Mouse (Mus musculus): ENCODE measurements around the gene Plekha4. TPM values are rescaled to one million over a fixed set of nuclear protein-coding genes. Genes with fewer than 3 reads are reported as not detected.

The Plekha4 gene
- polyA plus RNA-seq, 1 experiment = 1.2 TPM

DNA sequence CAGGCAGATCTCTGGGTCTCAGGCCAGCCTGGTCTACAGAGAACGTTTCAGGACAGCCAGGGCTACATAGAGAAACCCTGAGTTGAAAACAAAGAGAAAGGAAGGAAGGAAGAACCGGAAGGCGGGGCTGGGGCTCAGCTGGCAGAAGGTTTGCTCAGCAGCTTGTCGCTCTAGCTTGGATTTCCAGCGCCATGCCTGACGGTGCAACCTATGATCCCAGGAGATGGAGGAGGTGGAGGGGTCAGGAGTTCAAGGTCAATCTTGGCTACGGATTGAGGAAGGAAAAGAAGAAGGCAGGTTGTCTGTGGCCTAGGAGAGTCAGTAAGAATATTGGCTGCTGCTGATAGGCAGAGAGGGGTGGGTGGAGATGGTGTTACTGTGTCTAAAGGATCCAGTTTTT is 34.1 kb downstream of the Plekha4 start:
- no peaks in the 10 kb centered on the region for H3K4me1 ChIP-seq (ENCODE audit: control insufficient read depth, insufficient read depth, low read length)
- WGBS = 84% methylated on average over 7 of the region's 7 CpGs
- no peak for TF ChIP-seq CTCF (IDR thresholded peaks at IDR 0.05; ENCODE audit: borderline replicate concordance, insufficient read depth, low read depth, low read length)
- TF ChIP-seq POLR2A (IDR thresholded peaks at IDR 0.05; ENCODE audit: borderline replicate concordance, insufficient read depth, low read length) = no peak
- DNase-seq = no peak
- no peaks in the 10 kb centered on the region for H3K27me3 ChIP-seq (ENCODE audit: control insufficient read depth, insufficient read depth, low read length)
- no peak overlapping the region for H3K4me3 ChIP-seq (replicated peaks; ENCODE audit: insufficient read depth, low read depth, low read length)
- no peak overlapping the region for H3K27ac ChIP-seq (ENCODE audit: insufficient read depth, low read length)

DNA sequence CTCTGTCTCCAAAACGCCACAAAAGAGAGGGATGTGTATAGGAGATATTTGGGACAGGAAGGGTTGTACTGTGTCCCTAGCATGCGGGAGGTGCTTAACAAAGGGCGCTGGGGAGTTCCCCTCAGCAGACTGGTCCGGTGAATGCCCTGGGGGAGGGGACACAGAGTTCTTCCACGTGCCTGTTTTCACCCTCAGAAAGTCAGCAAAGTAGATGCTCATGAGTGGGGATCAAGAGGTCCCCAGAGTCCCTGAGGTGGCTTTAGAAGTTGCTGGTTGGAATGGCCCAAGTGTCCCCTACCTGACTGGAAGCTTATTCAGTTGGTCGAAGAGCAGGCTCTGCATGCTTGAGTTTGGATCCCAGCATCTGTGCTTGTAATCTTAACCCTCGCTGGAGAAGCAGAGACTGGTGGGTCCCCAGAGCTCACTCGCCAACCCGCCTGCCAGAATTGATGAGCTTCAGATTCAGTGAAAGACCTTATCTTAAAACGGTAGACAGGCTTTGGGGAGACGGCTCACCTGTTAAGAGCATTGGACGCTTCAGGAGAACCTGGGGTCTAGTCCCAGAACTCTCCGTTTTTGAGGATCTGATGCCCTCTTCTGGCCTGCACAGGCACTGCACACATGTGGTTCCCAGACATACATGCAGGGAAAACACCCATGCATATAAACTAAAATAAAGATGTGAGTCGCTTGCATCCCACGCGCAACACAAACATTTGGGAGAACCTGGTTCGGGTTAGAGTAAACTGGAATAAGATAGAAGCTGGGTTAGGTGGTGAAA is 34.9 kb downstream of the Plekha4 start:
- Histone ChIP-seq H3K4me3 (replicated peaks; ENCODE audit: insufficient read depth, low read depth, low read length) (no peak overlapping the region), H3K4me1 (ENCODE audit: control insufficient read depth, insufficient read depth, low read length) (no peaks in the 10 kb centered on the region), H3K27ac (ENCODE audit: insufficient read depth, low read length) (no peak overlapping the region), H3K27me3 (ENCODE audit: control insufficient read depth, insufficient read depth, low read length) (no peaks in the 10 kb centered on the region)
- WGBS = 20% methylated on average over 17 of the region's 17 CpGs
- DNase-seq = peak; percentile 74 to 86
- TF ChIP-seq POLR2A (IDR thresholded peaks at IDR 0.05; ENCODE audit: borderline replicate concordance, insufficient read depth, low read length) (no peak), CTCF (IDR thresholded peaks at IDR 0.05; ENCODE audit: borderline replicate concordance, insufficient read depth, low read depth, low read length) (peak; percentile 96)

DNA sequence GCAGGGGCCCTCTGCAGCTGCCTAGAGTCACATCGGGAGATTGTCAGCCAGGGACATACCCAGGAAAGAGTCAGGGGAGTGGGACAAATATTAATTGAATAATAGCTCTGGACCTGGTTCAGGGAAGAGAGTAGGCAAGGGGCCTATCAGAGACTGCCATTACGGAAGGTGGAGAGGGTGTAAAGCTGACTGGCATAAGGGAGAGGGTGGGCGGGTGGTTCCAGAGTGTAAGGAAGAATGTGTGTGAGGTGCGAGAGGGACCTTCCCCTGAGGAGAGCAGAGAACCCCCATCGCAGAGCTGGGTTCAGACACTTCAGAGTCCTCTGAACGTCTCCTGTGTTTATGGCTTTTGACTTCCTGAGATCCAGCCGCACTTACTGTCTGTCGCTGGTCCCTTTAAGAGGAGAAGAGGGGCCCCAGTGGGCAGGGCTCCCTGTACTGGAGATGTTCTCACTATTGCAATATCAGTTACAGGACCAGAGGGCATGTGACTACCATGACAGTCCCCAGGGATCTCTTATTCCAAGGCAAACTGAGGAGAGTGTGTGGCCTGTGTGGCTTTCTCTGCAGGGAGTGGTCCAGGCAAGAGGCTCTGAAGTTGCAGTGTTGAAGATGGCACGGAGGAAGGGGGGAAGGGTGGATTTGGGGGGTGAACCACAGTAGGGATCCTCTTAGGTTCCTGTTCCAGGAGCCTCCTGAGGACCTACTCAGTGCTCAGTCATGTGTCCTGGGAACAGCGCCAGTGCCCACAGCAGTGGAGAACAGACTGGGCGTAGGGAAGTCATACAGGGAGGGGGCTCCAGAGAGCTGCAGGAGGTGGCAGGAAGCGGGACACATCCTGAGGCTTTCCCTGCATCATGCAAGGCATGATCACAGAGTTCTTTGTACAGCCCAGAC is 35.7 kb downstream of the Plekha4 start:
- 51% methylated on average over 12 of the region's 12 CpGs for WGBS
- TF ChIP-seq CTCF (IDR thresholded peaks at IDR 0.05; ENCODE audit: borderline replicate concordance, insufficient read depth, low read depth, low read length) = no peak
- TF ChIP-seq POLR2A (IDR thresholded peaks at IDR 0.05; ENCODE audit: borderline replicate concordance, insufficient read depth, low read length) = no peak
- no peak overlapping the region for H3K27ac ChIP-seq (ENCODE audit: insufficient read depth, low read length)
- no peak for DNase-seq
- no peaks in the 10 kb centered on the region for H3K27me3 ChIP-seq (ENCODE audit: control insufficient read depth, insufficient read depth, low read length)
- H3K4me1 ChIP-seq (ENCODE audit: control insufficient read depth, insufficient read depth, low read length) = no peaks in the 10 kb centered on the region
- no peak overlapping the region for H3K4me3 ChIP-seq (replicated peaks; ENCODE audit: insufficient read depth, low read depth, low read length)

DNA sequence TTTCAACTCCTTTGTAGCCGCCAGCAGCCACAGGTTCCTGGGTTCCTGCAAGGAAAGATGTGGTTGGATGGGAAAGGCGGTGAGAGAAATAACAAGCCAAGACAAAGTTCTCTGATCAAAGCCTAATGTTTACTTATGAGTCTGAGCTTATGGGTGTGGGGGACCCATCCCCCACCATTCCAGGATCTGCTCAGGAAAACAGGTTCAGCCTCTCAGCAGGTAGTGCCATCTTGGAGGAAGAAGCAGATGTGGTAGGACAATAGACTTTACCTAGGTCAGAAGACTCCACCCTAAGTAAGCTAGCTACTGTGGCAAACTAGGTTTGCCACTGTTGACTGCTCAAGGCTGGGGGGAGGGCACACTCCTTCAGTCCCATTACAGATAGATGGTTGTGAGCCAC is 38.7 kb downstream of the Plekha4 start:
- TF ChIP-seq POLR2A (IDR thresholded peaks at IDR 0.05; ENCODE audit: borderline replicate concordance, insufficient read depth, low read length) (no peak), CTCF (IDR thresholded peaks at IDR 0.05; ENCODE audit: borderline replicate concordance, insufficient read depth, low read depth, low read length) (no peak)
- 92% methylated on average over 2 of the region's 2 CpGs for WGBS

DNA sequence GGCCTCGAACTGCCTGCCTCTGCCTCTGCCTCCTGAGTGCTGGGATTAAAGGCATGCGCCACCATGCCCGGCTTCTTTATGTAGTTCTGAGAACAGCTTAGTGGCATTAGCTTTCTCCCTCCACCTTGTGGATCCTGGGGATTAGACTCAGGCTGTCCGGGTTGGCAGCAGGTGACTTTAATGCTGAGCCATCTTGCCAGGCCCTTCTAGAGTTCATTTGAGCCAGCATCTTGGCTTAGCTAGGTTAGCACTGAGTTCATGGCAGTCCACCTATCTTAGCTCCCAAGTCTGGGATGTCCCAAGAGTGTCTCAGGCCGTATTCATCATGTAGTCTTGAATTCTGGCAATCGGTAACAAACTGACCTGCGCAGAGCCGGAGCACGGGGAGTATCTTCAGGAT is 39.3 kb downstream of the Plekha4 start:
- TF ChIP-seq POLR2A (IDR thresholded peaks at IDR 0.05; ENCODE audit: borderline replicate concordance, insufficient read depth, low read length) (no peak), CTCF (IDR thresholded peaks at IDR 0.05; ENCODE audit: borderline replicate concordance, insufficient read depth, low read depth, low read length) (no peak)
- no peaks in the 10 kb centered on the region for H3K27me3 ChIP-seq (ENCODE audit: control insufficient read depth, insufficient read depth, low read length)
- WGBS = 85% methylated on average over 9 of the region's 9 CpGs
- H3K4me3 ChIP-seq (replicated peaks; ENCODE audit: insufficient read depth, low read depth, low read length) = no peak overlapping the region
- DNase-seq = no peak
- peaks cover 6% of the 10 kb centered on the region; the same call in 1 of the 2 replicates for H3K4me1 ChIP-seq (ENCODE audit: control insufficient read depth, insufficient read depth, low read length)
- H3K27ac ChIP-seq (ENCODE audit: insufficient read depth, low read length) = no peak overlapping the region

More for the DNA sequence above, 38.7 kb downstream of the Plekha4 start:
- DNase-seq = no peak
- Histone ChIP-seq H3K27me3 (ENCODE audit: control insufficient read depth, insufficient read depth, low read length) (no peaks in the 10 kb centered on the region), H3K4me3 (replicated peaks; ENCODE audit: insufficient read depth, low read depth, low read length) (no peak overlapping the region), H3K4me1 (ENCODE audit: control insufficient read depth, insufficient read depth, low read length) (peaks cover 6% of the 10 kb centered on the region; the same call in 1 of the 2 replicates), H3K27ac (ENCODE audit: insufficient read depth, low read length) (no peak overlapping the region)

DNA sequence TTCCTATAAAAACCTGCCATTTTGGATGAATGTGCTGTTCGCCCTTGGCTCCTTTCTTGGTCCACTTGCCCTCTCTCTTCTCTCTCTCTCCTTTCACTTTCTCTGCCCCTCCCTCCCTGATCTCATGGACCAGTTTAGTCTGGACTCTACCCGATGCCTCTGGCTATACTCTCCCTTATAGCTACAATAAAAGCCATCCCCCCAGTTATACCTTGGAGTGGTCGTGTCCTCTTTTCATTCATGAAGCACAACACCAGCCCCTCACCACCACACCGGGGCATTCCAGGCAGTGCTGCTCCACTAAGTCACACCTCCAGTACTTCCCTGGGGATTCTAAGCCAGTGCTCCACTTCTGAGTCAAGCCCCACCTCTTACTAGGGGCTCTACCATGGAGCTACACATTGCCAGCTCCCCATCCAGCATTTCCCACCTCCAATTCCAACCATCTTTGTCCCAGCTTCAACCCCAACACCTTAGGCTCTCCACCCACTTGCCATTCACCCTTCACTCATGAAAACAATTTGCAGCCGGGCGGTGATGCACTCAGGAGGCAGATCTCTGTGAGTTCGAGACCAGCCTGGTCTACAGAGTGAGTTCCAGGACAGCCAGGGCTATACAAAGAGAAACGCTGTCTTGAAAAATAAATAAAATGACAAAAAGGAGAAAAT is 41.1 kb downstream of the Plekha4 start:
- Histone ChIP-seq H3K27me3 (ENCODE audit: control insufficient read depth, insufficient read depth, low read length) (no peaks in the 10 kb centered on the region), H3K27ac (ENCODE audit: insufficient read depth, low read length) (peak overlapping the region; percentile 58), H3K4me1 (ENCODE audit: control insufficient read depth, insufficient read depth, low read length) (peaks cover 6% of the 10 kb centered on the region; the same call in 1 of the 2 replicates), H3K4me3 (replicated peaks; ENCODE audit: insufficient read depth, low read depth, low read length) (no peak overlapping the region)
- no peak for DNase-seq
- TF ChIP-seq POLR2A (IDR thresholded peaks at IDR 0.05; ENCODE audit: borderline replicate concordance, insufficient read depth, low read length) (no peak), CTCF (IDR thresholded peaks at IDR 0.05; ENCODE audit: borderline replicate concordance, insufficient read depth, low read depth, low read length) (no peak)
- WGBS = 74% methylated on average over 8 of the region's 8 CpGs

DNA sequence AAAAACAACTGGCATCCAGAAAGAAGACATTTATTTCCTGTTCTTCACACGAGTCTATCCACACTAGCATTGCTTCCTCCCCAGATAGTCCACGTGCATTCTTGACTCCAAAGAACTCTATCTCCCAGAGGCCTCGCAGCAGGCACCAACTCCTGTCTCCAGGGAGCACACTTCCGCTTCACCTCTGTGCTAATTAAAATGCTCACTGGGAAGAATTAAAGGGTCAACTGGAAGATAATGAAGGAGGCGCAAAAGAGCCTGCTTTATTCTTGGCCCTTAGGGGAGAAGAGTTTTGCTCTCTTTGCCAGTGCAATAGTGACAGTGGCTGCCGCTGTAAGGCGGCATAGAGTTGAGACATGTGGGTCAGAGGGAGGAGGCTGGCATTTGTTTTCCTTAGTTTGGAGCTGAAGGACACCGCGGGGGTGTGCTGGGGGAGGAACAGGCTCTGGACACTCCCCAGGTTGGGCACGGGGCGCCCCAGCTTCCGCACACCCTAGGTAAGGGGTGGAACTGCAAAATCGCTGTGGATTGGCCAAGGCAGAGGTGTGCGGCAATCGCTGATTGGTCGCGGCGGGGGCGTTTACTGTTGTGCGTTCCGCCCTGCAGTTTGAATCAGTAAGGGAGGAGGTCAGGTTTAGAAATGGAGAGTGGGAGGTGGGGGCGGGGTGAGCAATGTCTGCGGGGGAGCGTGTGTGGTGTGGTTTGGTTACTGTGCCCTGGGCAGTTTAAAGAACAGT is 41.8 kb downstream of the Plekha4 start:
- Histone ChIP-seq H3K4me3 (replicated peaks; ENCODE audit: insufficient read depth, low read depth, low read length) (peak overlapping the region; percentile 67), H3K27ac (ENCODE audit: insufficient read depth, low read length) (peak overlapping the region; percentile 75), H3K27me3 (ENCODE audit: control insufficient read depth, insufficient read depth, low read length) (no peaks in the 10 kb centered on the region), H3K4me1 (ENCODE audit: control insufficient read depth, insufficient read depth, low read length) (peaks cover 6% of the 10 kb centered on the region; the same call in 1 of the 2 replicates)
- TF ChIP-seq POLR2A (IDR thresholded peaks at IDR 0.05; ENCODE audit: borderline replicate concordance, insufficient read depth, low read length) = peak; percentile 67; the same call in 1 of the 2 replicates
- no peak for TF ChIP-seq CTCF (IDR thresholded peaks at IDR 0.05; ENCODE audit: borderline replicate concordance, insufficient read depth, low read depth, low read length)
- peak; percentile 92 to 96 for DNase-seq
- 2% methylated on average over 24 of the region's 24 CpGs for WGBS

All from cerebellum, adult 2 months (tissue).